ENCODE assay signal across 20 mouse cellular contexts in the genomic region with DNA sequence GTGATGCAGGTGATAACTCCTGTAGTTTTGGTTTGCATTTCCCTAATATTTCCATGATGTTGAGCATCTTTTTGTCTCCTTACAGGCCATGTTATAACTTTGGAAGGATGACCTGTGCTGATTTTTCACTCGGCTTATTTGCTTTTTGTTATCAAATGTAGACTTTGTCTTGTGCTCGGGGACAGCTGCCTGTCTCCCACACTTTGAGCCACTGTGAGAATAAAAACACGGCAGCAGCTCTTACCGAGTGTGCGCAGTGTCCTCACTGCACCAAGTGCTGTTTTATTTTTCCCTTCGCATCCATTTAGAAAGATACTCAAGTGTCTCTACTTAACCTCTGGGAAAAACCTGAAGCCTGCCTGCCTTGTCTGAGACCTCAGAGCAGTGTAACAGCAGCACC.
DNase-seq lines count a peak whose midpoint lies in the region; TF ChIP-seq lines count a peak whose summit lies in the region.
"Had no signal": no experiment of that assay in that cellular context is flagged by ENCODE, and none has a peak within 500 bp of the region (broad histone marks: within the 10 kb centered on the region; RNA-seq: fewer than 3 reads in every experiment).

No protein-coding gene starts in this region.

- H3K27ac ChIP-seq in layer of hippocampus, adult 2 months = peak overlapping the region; percentile 86
- no peak overlapping the region for H3K27ac ChIP-seq in liver, adult 2 months (replicated peaks; ENCODE audit: insufficient read depth, low read depth, low read length)
- peak overlapping the region; percentile 24; the same call in 1 of the 2 replicates for H3K27ac ChIP-seq in cortical plate, adult 2 months (ENCODE audit: insufficient read depth, low read length)
- H3K27ac ChIP-seq: forebrain, embryonic 10.5 days; forebrain, embryonic 12.5 days had no signal

- no peak overlapping the region for H3K9ac ChIP-seq in liver, adult 2 months (ENCODE audit: low read depth, low read length)
- H3K9ac ChIP-seq: embryonic facial prominence, embryonic 13.5 days; embryonic facial prominence, embryonic 15.5 days; forebrain, embryonic 12.5 days had no signal

- H3K36me3 ChIP-seq in liver, adult 2 months (ENCODE audit: control insufficient read depth, insufficient read depth, low read length) = no peaks in the 10 kb centered on the region
- H3K36me3 ChIP-seq: embryonic facial prominence, embryonic 13.5 days; embryonic facial prominence, embryonic 15.5 days; forebrain, embryonic 10.5 days; forebrain, embryonic 12.5 days had no signal

- no peak for TF ChIP-seq POLR2A in liver, adult 2 months (IDR thresholded peaks at IDR 0.05; ENCODE audit: extremely low read depth, insufficient read depth, low read length)
- TF ChIP-seq POLR2A in cortical plate, adult 2 months (IDR thresholded peaks at IDR 0.05; ENCODE audit: extremely low read depth, insufficient read depth, low read length) = no peak

- no peaks in the 10 kb centered on the region for H3K79me2 ChIP-seq in liver, adult 2 months (ENCODE audit: control insufficient read depth, insufficient read depth, low read length)

- H3K27me3 ChIP-seq in liver, adult 2 months (ENCODE audit: control insufficient read depth, insufficient read depth, low read length) = no peaks in the 10 kb centered on the region
- H3K27me3 ChIP-seq: embryonic facial prominence, embryonic 13.5 days; embryonic facial prominence, embryonic 15.5 days; forebrain, embryonic 12.5 days had no signal

- TF ChIP-seq CTCF in layer of hippocampus, adult 2 months (conservative IDR thresholded peaks at IDR 0.05) = no peak
- no peak for TF ChIP-seq CTCF in liver, adult 2 months (IDR thresholded peaks at IDR 0.05; ENCODE audit: low read depth, low read length)
- TF ChIP-seq CTCF in cortical plate, adult 2 months (IDR thresholded peaks at IDR 0.05; ENCODE audit: extremely low read depth, insufficient read depth, low read length) = no peak

- DNase-seq in layer of hippocampus, adult 2 months (ENCODE audit: low spot score in 2 of 2) = no peak
- DNase-seq in layer of hippocampus, postnatal 14 days (ENCODE audit: low spot score in 2 of 2) = no peak
- DNase-seq in liver, adult 2 months (ENCODE audit: extremely low read depth, low read depth, low spot score) = peak; percentile 51
- DNase-seq in liver = no peak
- DNase-seq in frontal cortex, postnatal 10 days (ENCODE audit: low spot score in 2 of 2) = no peak
- DNase-seq: adrenal gland, adult 2 months; adrenal gland, postnatal 10 days; adrenal gland, postnatal 25 days; cerebellum, adult 11-12 months; cerebellum, adult 2 months; cerebellum, adult 9-10 months; cerebellum, postnatal 10 days; cerebellum, postnatal 25 days; embryo, embryonic 11 days had no signal

- H3K4me1 ChIP-seq in liver, adult 2 months (ENCODE audit: control insufficient read depth, insufficient read depth, low read length) = no peaks in the 10 kb centered on the region
- H3K4me1 ChIP-seq in cortical plate, adult 2 months (ENCODE audit: control insufficient read depth, insufficient read depth, low read length) = peaks cover 16% of the 10 kb centered on the region

- 37% methylated on average over 6 of the region's 6 CpGs for WGBS in liver, adult 2 months

- H3K4me3 ChIP-seq in layer of hippocampus, adult 2 months = no peak overlapping the region
- H3K4me3 ChIP-seq in liver, adult 2 months (ENCODE audit: insufficient read depth, low read depth, low read length) = no peak overlapping the region
- no peak overlapping the region for H3K4me3 ChIP-seq in cortical plate, adult 2 months (ENCODE audit: insufficient read depth, low read length)
- H3K4me3 ChIP-seq: embryonic facial prominence, embryonic 13.5 days; embryonic facial prominence, embryonic 15.5 days; erythroblast, embryonic 14.5 days; forebrain, embryonic 10.5 days; forebrain, embryonic 12.5 days had no signal
